Mouse (Mus musculus): ENCODE results near the gene Abhd15. TPM values are rescaled to one million over a fixed set of nuclear protein-coding genes. Genes with fewer than 3 reads are reported as not detected.

Gene Abhd15
- polyA plus RNA-seq, 1 experiment: 1.1 TPM

Other genes with a start within 250 kb of the Abhd15 start
- gene Coro6, start 52.7 kb upstream of the Abhd15 start, polyA plus RNA-seq (2012; rRNA removed): 16.2 and 19.9 TPM in 2 replicates
- 21.8 and 22.3 TPM in 2 replicates for gene Ankrd13b, start 25.4 kb upstream of the Abhd15 start, polyA plus RNA-seq (2012; rRNA removed)
- 24.7 and 37.0 TPM in 2 replicates for gene Git1, start 21.6 kb upstream of the Abhd15 start, polyA plus RNA-seq (2012; rRNA removed)
- 20.9 and 21.0 TPM in 2 replicates for gene Trp53i13, start 859 bp downstream of the Abhd15 start, polyA plus RNA-seq (2012; rRNA removed)
- gene Gm10392, start 4.1 kb downstream of the Abhd15 start, polyA plus RNA-seq (2012; rRNA removed): not detected in 2 replicates
- 17.3 and 18.1 TPM in 2 replicates for gene Taok1, start 92.7 kb downstream of the Abhd15 start, polyA plus RNA-seq (2012; rRNA removed)
- gene Nufip2, start 171.0 kb downstream of the Abhd15 start, polyA plus RNA-seq (2012; rRNA removed): 16.4 and 19.3 TPM in 2 replicates
- not detected in 2 replicates for gene Cryba1, start 210.2 kb downstream of the Abhd15 start, polyA plus RNA-seq (2012; rRNA removed)
- gene Myo18a, start 248.1 kb downstream of the Abhd15 start, polyA plus RNA-seq (2012; rRNA removed): 24.1 and 33.8 TPM in 2 replicates